Mouse (Mus musculus) hindbrain, postnatal 0 days (tissue): Measurements from ENCODE around the gene Mfap1b. TPM values are rescaled to one million over a fixed set of nuclear protein-coding genes. Genes with fewer than 3 reads are reported as not detected.
"Not testable (repeated sequence)": the region's sequence is repeated elsewhere in the genome, so short reads cannot be mapped to it uniquely, and the experiment has no call there.

Source experiments
- ATAC-seq: fragments of 200-750 bp; cut with Nextera tagmentation; 2 replicates; pipeline ENCODE4 v1.8.0; 2017; ENCODE audit warnings: mild to moderate bottlenecking, moderate TSS enrichment, moderate library complexity
- DNase-seq: peaks from one replicate; pipeline ENCODE4 v3.0.0-alpha.2; 2015; ENCODE audit warnings: low spot score
- H3K27ac ChIP-seq: fragments of 300-500 bp; sonication (generic); 2 replicates; pipeline ENCODE4 v1.5.1; 2014; ENCODE audit warnings: mild to moderate bottlenecking
- H3K27me3 ChIP-seq: fragments of 300-500 bp; sonication (generic); 2 replicates; pipeline ENCODE4 v1.6.1; 2014; ENCODE audit warnings: low read length, mixed read lengths; ENCODE audit not compliant: insufficient read depth
- H3K36me3 ChIP-seq: fragments of 300-500 bp; sonication (generic); 2 replicates; pipeline ENCODE4 v1.6.1; 2014; ENCODE audit warnings: low read length, mixed read lengths; ENCODE audit not compliant: insufficient read depth
- H3K4me1 ChIP-seq: fragments of 300-500 bp; sonication (generic); 2 replicates; pipeline ENCODE4 v1.6.1; 2014; ENCODE audit warnings: antibody characterized with exemption, low read length, mixed read lengths; ENCODE audit not compliant: insufficient read depth
- H3K4me2 ChIP-seq: fragments of 300-500 bp; sonication (generic); 2 replicates; pipeline ENCODE4 v1.6.1; 2014; ENCODE audit warnings: low read depth, mild to moderate bottlenecking, low read length, moderate library complexity, mixed read lengths
- H3K4me3 ChIP-seq: fragments of 300-500 bp; sonication (generic); 2 replicates; pipeline ENCODE4 v1.5.1; 2014; ENCODE audit warnings: low read length
- H3K9ac ChIP-seq: fragments of 300-500 bp; sonication (generic); replicated peaks from 2 replicates; pipeline ENCODE4 v1.6.1; 2014; ENCODE audit warnings: mild to moderate bottlenecking, low read length, moderate library complexity, mixed read lengths
- H3K9me3 ChIP-seq: fragments of 300-500 bp; sonication (generic); 2 replicates; pipeline ENCODE4 v1.6.1; 2016; ENCODE audit warnings: low read length, mixed read lengths
- CTCF ChIP-seq: IDR thresholded peaks from 2 replicates; pipeline ENCODE4 v1.5.1; 2016; ENCODE audit warnings: antibody characterized with exemption, control low read depth, low read depth
- WGBS: fragments of 180-500 bp; shearing (Covaris S2); extraction: QIAGEN DNeasy Blood & Tissue Kit; methylation state at CpG from one replicate; pipeline ENCODE4 v1.1.7; 2014; 5-methylcytosine and 5-hydroxymethylcytosine counted together
- polyA plus RNA-seq: library from polyadenylated mRNA; unstranded; fragments of >200 nt; fragmentation: Nextera tagmentation; extraction: Ambion mirVana; gene quantifications from 2 replicates; pipeline ENCODE4 v1.2.1, GENCODE M21; 2015
- total RNA-seq: library from RNA; depleted of rRNA; stranded (reverse); fragments of >200 nt; gene quantifications from 2 replicates; pipeline ENCODE4 v1.2.3, GENCODE M21; 2014; rRNA removed

The Mfap1b gene
- total RNA-seq, result 14.7 and 17.7 TPM in 2 replicates
- 52.8 and 57.0 TPM in 2 replicates for polyA plus RNA-seq

DNA sequence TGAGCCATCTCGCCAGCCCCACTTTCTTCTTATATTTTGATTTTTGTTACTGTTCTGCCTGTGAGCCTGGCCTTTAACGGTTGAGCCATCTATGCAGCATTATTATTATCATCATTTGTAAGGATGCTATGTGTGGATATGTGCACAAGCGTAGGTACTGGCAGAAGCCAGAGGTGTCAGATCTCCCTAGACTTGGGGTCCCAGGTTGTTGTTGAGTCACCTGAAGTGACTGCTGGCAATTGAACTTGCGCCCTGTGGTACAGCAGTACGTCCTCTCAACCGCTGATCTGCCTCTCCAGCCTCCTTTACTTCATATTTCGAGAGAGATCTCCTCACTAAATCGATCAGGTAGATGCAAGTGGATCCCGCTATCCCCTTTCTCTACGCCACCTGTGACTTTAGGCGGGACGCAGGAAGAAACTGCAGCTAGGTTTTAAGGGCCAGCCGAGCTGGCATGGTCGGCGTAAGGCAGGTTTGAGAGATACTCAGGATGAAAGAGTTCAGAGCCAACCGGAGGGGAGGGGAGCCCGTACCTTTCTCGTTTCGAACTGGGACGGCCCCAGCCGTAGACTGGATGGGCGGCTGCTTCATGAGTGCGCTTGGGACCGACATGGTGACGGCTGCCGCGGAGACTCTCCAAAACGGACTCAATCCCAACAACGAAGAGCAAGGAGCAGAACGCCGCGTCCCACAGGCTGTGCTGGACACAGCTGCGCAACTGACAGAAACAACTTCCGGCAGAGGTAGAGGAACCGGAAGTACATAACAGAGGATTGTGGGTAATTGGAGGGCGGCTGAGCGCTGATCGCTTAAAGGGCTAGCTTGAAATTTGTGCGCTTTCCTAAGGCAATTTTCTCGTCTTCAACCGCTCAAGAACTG lies at the start of gene Mfap1b:
Mfap1b (minus strand) TSS at position 767 of the 879 bp plus-strand sequence.
- H3K9me3 ChIP-seq, H3K9ac ChIP-seq, H3K4me1 ChIP-seq, H3K27me3 ChIP-seq, H3K36me3 ChIP-seq: not testable (repeated sequence)
- Histone ChIP-seq H3K4me3 (peak within 1 kb of the TSS; percentile 60), H3K27ac (peak within 1 kb of the TSS; percentile 78), H3K4me2 (peak within 1 kb of the TSS; percentile 60)
- peak; percentile 94 for DNase-seq
- 7% methylated on average over 39 of the region's 41 CpGs for WGBS
- peak; percentile 96 for ATAC-seq

DNA sequence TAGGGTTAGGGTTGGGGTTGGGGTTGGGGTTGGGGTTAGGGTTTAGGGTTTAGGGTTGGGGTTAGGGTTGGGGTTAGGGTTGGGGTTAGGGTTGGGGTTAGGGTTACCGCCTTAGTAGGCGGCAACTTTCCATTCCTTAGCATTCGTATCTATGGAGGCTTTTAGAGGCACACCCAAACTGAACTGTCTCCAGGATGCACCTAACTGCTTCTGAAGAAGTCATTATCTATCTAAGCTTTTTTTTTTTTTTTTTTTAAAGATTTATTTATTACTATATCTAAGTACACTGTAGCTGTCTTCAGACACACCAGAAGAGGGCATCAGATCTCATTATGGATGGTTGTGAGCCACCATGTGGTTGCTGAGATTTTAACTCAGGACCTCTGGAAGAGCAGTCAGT lies 49.0 kb upstream of the Mfap1b start:
- not testable (repeated sequence) for H3K4me3 ChIP-seq, H3K9ac ChIP-seq, DNase-seq, H3K27ac ChIP-seq, H3K9me3 ChIP-seq, H3K27me3 ChIP-seq, H3K4me1 ChIP-seq, ATAC-seq, H3K4me2 ChIP-seq, H3K36me3 ChIP-seq
- 97% methylated on average over 3 of the region's 3 CpGs for WGBS

- no peaks in the 10 kb centered on the region for H3K9me3 ChIP-seq
- H3K9ac ChIP-seq, result no peak overlapping the region
- no peak overlapping the region for H3K27ac ChIP-seq
- DNase-seq, result no peak
- no peaks in the 10 kb centered on the region for H3K27me3 ChIP-seq
- H3K36me3 ChIP-seq, result no peaks in the 10 kb centered on the region
- 87% methylated on average over 2 of the region's 2 CpGs for WGBS
- TF ChIP-seq CTCF, result no peak
- H3K4me3 ChIP-seq, result no peak overlapping the region
- no peaks in the 10 kb centered on the region for H3K4me1 ChIP-seq
- no peak for ATAC-seq
- no peak overlapping the region for H3K4me2 ChIP-seq
These were observed 48.1 kb upstream of the Mfap1b start for GRCm38 (mm10) chr2:121522006-121522405.

GRCm38 (mm10) chr2:121518711-121519110 lies 44.8 kb upstream of the Mfap1b start:
- not testable (repeated sequence) for H3K9me3 ChIP-seq, H3K27me3 ChIP-seq, H3K4me1 ChIP-seq, ATAC-seq, H3K4me2 ChIP-seq, H3K27ac ChIP-seq, H3K4me3 ChIP-seq, H3K9ac ChIP-seq, H3K36me3 ChIP-seq, DNase-seq
- WGBS, result 96% methylated on average over 4 of the region's 4 CpGs

DNA sequence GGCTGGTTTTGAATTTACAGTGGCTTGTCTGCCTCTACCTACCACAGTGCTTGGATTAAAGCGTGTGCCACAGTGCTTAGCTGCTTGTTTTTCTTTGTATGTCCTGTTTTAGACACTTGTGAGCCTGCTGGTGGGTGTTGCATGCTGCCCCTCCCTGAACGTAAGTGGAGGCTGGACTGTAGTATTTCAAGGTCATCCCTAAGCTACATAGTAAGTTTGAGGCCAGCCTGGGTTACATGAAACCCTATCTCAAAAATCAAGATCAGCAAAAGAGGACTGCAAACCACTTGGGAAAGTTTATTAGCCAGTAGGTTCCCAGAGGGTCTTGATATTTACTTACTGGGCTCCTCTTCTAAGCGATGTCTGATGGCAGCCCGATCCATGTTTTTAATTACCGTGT lies 44.2 kb upstream of the Mfap1b start:
- no peak overlapping the region for H3K4me3 ChIP-seq
- no peaks in the 10 kb centered on the region for H3K4me1 ChIP-seq
- ATAC-seq, result no peak
- no peak overlapping the region for H3K9ac ChIP-seq
- no peaks in the 10 kb centered on the region for H3K27me3 ChIP-seq
- H3K27ac ChIP-seq, result no peak overlapping the region
- no peaks in the 10 kb centered on the region for H3K36me3 ChIP-seq
- TF ChIP-seq CTCF, result no peak
- no peak overlapping the region for H3K4me2 ChIP-seq
- no peak for DNase-seq
- H3K9me3 ChIP-seq, result no peaks in the 10 kb centered on the region
- 96% methylated on average over 5 of the region's 5 CpGs for WGBS

DNA sequence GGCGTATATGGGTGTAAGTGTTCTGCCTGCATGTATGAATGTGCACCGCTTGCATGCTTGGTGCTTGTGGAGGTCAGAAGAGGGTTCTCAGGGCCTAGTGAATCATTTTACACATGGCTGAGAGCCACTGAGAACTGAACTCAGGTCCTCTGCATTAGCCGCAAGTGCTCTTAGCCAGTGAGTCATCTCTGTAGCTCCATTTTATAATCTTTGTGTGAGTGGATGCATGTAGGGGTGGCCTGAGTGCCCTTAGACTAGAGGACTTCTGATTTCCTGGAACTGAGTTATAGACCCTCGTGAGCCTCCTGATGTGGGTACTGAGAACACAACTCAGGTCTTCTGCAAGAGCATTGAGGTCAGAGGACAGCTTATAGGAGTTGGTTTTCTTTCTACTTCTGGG lies 40.3 kb upstream of the Mfap1b start:
- Histone ChIP-seq H3K9me3 (no peaks in the 10 kb centered on the region), H3K4me3 (no peak overlapping the region), H3K27ac (no peak overlapping the region), H3K9ac (no peak overlapping the region; the same call in 1 of the 2 replicates), H3K27me3 (no peaks in the 10 kb centered on the region), H3K4me1 (no peaks in the 10 kb centered on the region), H3K4me2 (no peak overlapping the region), H3K36me3 (no peaks in the 10 kb centered on the region)
- WGBS, result 96% methylated on average over 4 of the region's 4 CpGs
- TF ChIP-seq CTCF, result no peak
- no peak for DNase-seq
- no peak for ATAC-seq

- ATAC-seq, H3K4me2 ChIP-seq, H3K27ac ChIP-seq, H3K9me3 ChIP-seq, H3K9ac ChIP-seq, H3K27me3 ChIP-seq, DNase-seq, H3K4me1 ChIP-seq, H3K4me3 ChIP-seq, H3K36me3 ChIP-seq: not testable (repeated sequence)
- 94% methylated on average over 4 of the region's 5 CpGs for WGBS
These were observed 39.3 kb upstream of the Mfap1b start for GRCm38 (mm10) chr2:121512991-121513765.
